Mouse (Mus musculus) midbrain, postnatal 0 days (tissue): ENCODE measurements at regions not wholly inside any gene's neighbourhood (a gene's known extent, or its start where the extent isn't known, plus 50 kb on each side); places are given as distances from the start of the nearest gene placed in this dataset.

Experiments used
- ATAC-seq: fragments of 200-750 bp; cut with Nextera tagmentation; 2 replicates; pipeline ENCODE4 v1.8.0; 2017; ENCODE audit warnings: moderate number of reproducible peaks, mild to moderate bottlenecking, moderate TSS enrichment, moderate library complexity; ENCODE audit not compliant: low FRiP score
- DNase-seq: peaks from one replicate; pipeline ENCODE4 v3.0.0-alpha.2; 2015; ENCODE audit warnings: low spot score
- H3K27ac ChIP-seq: fragments of 300-500 bp; sonication (generic); 2 replicates; pipeline ENCODE4 v1.5.1; 2014; ENCODE audit warnings: low read depth, mild to moderate bottlenecking, low read length, mixed read lengths
- H3K27me3 ChIP-seq: fragments of 300-500 bp; sonication (generic); 2 replicates; pipeline ENCODE4 v1.6.1; 2014; ENCODE audit warnings: low read length, control low read depth, mixed read lengths; ENCODE audit not compliant: insufficient read depth
- H3K36me3 ChIP-seq: fragments of 300-500 bp; sonication (generic); 2 replicates; pipeline ENCODE4 v1.6.1; 2014; ENCODE audit warnings: low read length, control low read depth, mixed read lengths; ENCODE audit not compliant: insufficient read depth
- H3K4me1 ChIP-seq: fragments of 300-500 bp; sonication (generic); 2 replicates; pipeline ENCODE4 v1.6.1; 2014; ENCODE audit warnings: mild to moderate bottlenecking, control low read depth, antibody characterized with exemption, low read length, mixed read lengths; ENCODE audit not compliant: insufficient read depth
- H3K4me2 ChIP-seq: fragments of 300-500 bp; sonication (generic); 2 replicates; pipeline ENCODE4 v1.6.1; 2014; ENCODE audit warnings: low read depth, mild to moderate bottlenecking, low read length, mixed read lengths; ENCODE audit not compliant: poor library complexity, severe bottlenecking
- H3K4me3 ChIP-seq: fragments of 300-500 bp; sonication (generic); 2 replicates; pipeline ENCODE4 v1.5.1; 2014; ENCODE audit warnings: low read depth, mild to moderate bottlenecking, low read length, moderate library complexity
- H3K9ac ChIP-seq: fragments of 300-500 bp; sonication (generic); replicated peaks from 2 replicates; pipeline ENCODE4 v1.6.1; 2014; ENCODE audit warnings: mild to moderate bottlenecking, low read length, moderate library complexity, mixed read lengths; ENCODE audit not compliant: poor library complexity, severe bottlenecking
- H3K9me3 ChIP-seq: fragments of 300-500 bp; sonication (generic); 2 replicates; pipeline ENCODE4 v1.6.1; 2016; ENCODE audit warnings: low read length, control low read depth
- CTCF ChIP-seq: IDR thresholded peaks from 2 replicates; pipeline ENCODE4 v1.5.1; 2016; ENCODE audit warnings: antibody characterized with exemption, mild to moderate bottlenecking
- WGBS: fragments of 180-500 bp; shearing (Covaris S2); extraction: QIAGEN DNeasy Blood & Tissue Kit; methylation state at CpG from one replicate; pipeline ENCODE4 v1.1.7; 2014; 5-methylcytosine and 5-hydroxymethylcytosine counted together

- no peaks in the 10 kb centered on the region for H3K36me3 ChIP-seq
- no peak overlapping the region for H3K4me2 ChIP-seq
- DNase-seq, result no peak
- WGBS, result 56% methylated on average over 8 of the region's 8 CpGs
- no peak overlapping the region for H3K9ac ChIP-seq
- H3K9me3 ChIP-seq, result no peaks in the 10 kb centered on the region
- no peak for ATAC-seq
- no peak overlapping the region; the same call in 1 of the 2 replicates for H3K27ac ChIP-seq
- no peaks in the 10 kb centered on the region for H3K27me3 ChIP-seq
- H3K4me3 ChIP-seq, result no peak overlapping the region
- H3K4me1 ChIP-seq, result no peaks in the 10 kb centered on the region
- TF ChIP-seq CTCF, result no peak
These were observed 103.2 kb upstream of the Nxpe4 start for GRCm38 (mm10) chr9:48058599-48058998.

DNA sequence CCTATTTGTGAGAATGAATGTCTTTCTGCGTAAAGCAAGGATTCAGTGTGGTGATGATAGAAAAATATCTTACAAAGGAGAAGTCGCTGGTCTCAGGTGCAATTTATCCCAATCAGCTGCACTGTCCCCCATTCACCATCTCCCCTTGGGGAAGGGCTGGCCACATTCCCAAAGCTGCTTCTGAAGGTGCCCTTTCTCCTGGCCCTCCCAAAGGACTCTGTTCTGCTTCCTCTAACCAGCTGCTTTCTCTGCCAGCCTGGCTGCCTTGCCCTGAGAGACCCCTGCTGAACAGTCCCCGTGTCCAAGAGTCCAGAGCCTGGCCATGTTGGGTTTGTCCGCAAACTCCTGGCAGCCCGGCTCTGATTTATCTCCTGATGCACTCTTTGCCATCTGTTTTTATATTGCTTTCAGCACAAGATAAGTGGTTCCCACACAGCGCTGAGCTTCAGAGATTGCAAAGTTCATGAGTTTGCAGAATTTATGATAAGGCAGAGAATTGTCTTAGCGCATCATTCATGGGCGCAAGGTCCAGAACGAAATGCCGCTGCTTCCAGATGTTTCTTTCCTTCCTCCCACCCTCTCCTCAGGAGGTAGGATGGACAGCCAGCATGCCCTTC is 102.2 kb upstream of the Nxpe4 start:
- 88% methylated on average over 10 of the region's 10 CpGs for WGBS
- DNase-seq (no peak), ATAC-seq (no peak)

GRCm38 (mm10) chr9:48060996-48061395 is 100.8 kb upstream of the Nxpe4 start:
- H3K9me3 ChIP-seq, result no peaks in the 10 kb centered on the region
- TF ChIP-seq CTCF, result no peak
- no peak overlapping the region for H3K4me3 ChIP-seq
- no peaks in the 10 kb centered on the region for H3K36me3 ChIP-seq
- 93% methylated on average over 4 of the region's 4 CpGs for WGBS
- DNase-seq (no peak), ATAC-seq (no peak)
- H3K4me2 ChIP-seq, result no peak overlapping the region
- H3K4me1 ChIP-seq, result no peaks in the 10 kb centered on the region
- no peak overlapping the region for H3K27ac ChIP-seq
- no peaks in the 10 kb centered on the region for H3K27me3 ChIP-seq
- no peak overlapping the region for H3K9ac ChIP-seq

More for the DNA sequence above, 102.2 kb upstream of the Nxpe4 start:
- no peaks in the 10 kb centered on the region for H3K4me1 ChIP-seq
- H3K27me3 ChIP-seq, result no peaks in the 10 kb centered on the region
- TF ChIP-seq CTCF, result no peak
- no peak overlapping the region for H3K4me2 ChIP-seq
- no peak overlapping the region for H3K27ac ChIP-seq
- no peak overlapping the region for H3K4me3 ChIP-seq
- H3K9ac ChIP-seq, result no peak overlapping the region
- no peaks in the 10 kb centered on the region for H3K36me3 ChIP-seq
- H3K9me3 ChIP-seq, result no peaks in the 10 kb centered on the region

- no peaks in the 10 kb centered on the region for H3K4me1 ChIP-seq
- H3K9me3 ChIP-seq, result no peaks in the 10 kb centered on the region
- H3K27ac ChIP-seq, result no peak overlapping the region
- 77% methylated on average over 7 of the region's 7 CpGs for WGBS
- no peak for TF ChIP-seq CTCF
- DNase-seq (peak; percentile 51), ATAC-seq (no peak)
- no peak overlapping the region for H3K9ac ChIP-seq
- H3K36me3 ChIP-seq, result no peaks in the 10 kb centered on the region
- no peak overlapping the region for H3K4me2 ChIP-seq
- H3K27me3 ChIP-seq, result no peaks in the 10 kb centered on the region
- H3K4me3 ChIP-seq, result no peak overlapping the region
These were observed 95.0 kb upstream of the Nxpe4 start for GRCm38 (mm10) chr9:48066730-48067345.

- 74% methylated on average over 1 of the region's 1 CpGs for WGBS
- no peak overlapping the region for H3K27ac ChIP-seq
- ATAC-seq, result no peak
- H3K27me3 ChIP-seq, result no peaks in the 10 kb centered on the region
- DNase-seq, result no peak
- no peak for TF ChIP-seq CTCF
- no peaks in the 10 kb centered on the region for H3K9me3 ChIP-seq
- H3K36me3 ChIP-seq, result no peaks in the 10 kb centered on the region
- no peak overlapping the region for H3K4me2 ChIP-seq
- H3K4me1 ChIP-seq, result no peaks in the 10 kb centered on the region
- H3K4me3 ChIP-seq, result no peak overlapping the region
- H3K9ac ChIP-seq, result no peak overlapping the region
These were observed 89.2 kb upstream of the Nxpe4 start for GRCm38 (mm10) chr9:48072592-48072991.

- Histone ChIP-seq H3K27me3 (no peaks in the 10 kb centered on the region), H3K9ac (no peak overlapping the region), H3K4me3 (no peak overlapping the region), H3K27ac (no peak overlapping the region), H3K4me1 (no peaks in the 10 kb centered on the region), H3K4me2 (no peak overlapping the region), H3K9me3 (no peaks in the 10 kb centered on the region), H3K36me3 (no peaks in the 10 kb centered on the region)
- ATAC-seq (no peak), DNase-seq (no peak)
- 66% methylated on average over 2 of the region's 2 CpGs for WGBS
- TF ChIP-seq CTCF, result no peak
These were observed 88.7 kb upstream of the Nxpe4 start for GRCm38 (mm10) chr9:48073096-48073495.
